Mouse (Mus musculus): ENCODE results near the gene Cxcr5.

DNA sequence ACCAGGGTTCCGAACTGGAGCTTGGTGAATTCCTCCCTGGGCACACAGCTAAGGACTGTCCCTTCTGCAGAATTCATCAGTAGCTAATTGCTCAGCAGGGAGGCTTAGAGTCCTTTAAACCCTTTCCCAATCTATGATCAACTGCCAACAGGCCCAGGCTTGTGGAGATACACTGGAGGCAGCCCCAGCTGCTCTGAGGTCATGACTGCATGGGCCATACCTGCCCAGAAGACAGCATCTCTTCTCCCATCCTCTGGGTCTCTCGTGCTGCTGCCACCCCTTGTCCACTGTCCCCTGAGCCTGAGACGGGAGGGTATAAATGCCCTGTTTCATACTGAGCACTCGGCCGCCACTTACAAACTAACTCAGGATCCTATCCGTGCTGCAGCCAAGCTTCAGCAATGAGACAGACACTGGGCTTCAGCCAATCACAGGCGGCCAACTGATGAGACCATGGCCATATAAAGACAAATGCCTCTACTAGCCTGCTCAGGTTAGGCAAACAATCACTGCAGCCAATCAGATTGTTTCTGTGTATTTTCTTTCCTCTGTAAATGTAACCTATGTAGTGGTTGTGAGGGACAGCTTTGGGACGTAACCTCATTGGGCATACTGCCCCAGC lies 25.1 kb upstream of the Cxcr5 start:
- no peak for TF ChIP-seq CTCF (IDR thresholded peaks at IDR 0.05; ENCODE audit: low read depth)
- TF ChIP-seq EP300 (IDR thresholded peaks at IDR 0.05; ENCODE audit: low read depth): no peak

Measured in heart, postnatal 0 days (tissue).